Mouse (Mus musculus) G1E (cell line): ENCODE results near the gene Sh3rf1.

Experiments
- CTCF ChIP-seq: IDR thresholded peaks from 2 replicates; pipeline ENCODE4 v1.5.1; 2012; ENCODE audit warnings: low read depth, low read length, inconsistent platforms, mixed read lengths
- GATA1 ChIP-seq: IDR thresholded peaks from 2 replicates; pipeline ENCODE4 v1.6.1; 2012; ENCODE audit warnings: borderline replicate concordance, low read length, inconsistent platforms, mixed read lengths
- POLR2AphosphoS5 ChIP-seq: IDR thresholded peaks from 2 replicates; pipeline ENCODE4 v1.6.1; 2012; ENCODE audit warnings: low read depth, low read length, inconsistent platforms; ENCODE audit not compliant: insufficient replicate concordance
- TAL1 ChIP-seq: conservative IDR thresholded peaks from 2 replicates; pipeline ENCODE4 v1.6.1; 2012; ENCODE audit warnings: low read depth, low read length, inconsistent platforms, mixed read lengths

GRCm38 (mm10) chr8:61355503-61355902 lies 131.8 kb downstream of the Sh3rf1 start:
- TF ChIP-seq CTCF (no peak), GATA1 (no peak), POLR2AphosphoS5 (no peak), TAL1 (no peak)
